Comparison of ENCODE assay signal across 9 mouse cellular contexts in the genomic region with DNA sequence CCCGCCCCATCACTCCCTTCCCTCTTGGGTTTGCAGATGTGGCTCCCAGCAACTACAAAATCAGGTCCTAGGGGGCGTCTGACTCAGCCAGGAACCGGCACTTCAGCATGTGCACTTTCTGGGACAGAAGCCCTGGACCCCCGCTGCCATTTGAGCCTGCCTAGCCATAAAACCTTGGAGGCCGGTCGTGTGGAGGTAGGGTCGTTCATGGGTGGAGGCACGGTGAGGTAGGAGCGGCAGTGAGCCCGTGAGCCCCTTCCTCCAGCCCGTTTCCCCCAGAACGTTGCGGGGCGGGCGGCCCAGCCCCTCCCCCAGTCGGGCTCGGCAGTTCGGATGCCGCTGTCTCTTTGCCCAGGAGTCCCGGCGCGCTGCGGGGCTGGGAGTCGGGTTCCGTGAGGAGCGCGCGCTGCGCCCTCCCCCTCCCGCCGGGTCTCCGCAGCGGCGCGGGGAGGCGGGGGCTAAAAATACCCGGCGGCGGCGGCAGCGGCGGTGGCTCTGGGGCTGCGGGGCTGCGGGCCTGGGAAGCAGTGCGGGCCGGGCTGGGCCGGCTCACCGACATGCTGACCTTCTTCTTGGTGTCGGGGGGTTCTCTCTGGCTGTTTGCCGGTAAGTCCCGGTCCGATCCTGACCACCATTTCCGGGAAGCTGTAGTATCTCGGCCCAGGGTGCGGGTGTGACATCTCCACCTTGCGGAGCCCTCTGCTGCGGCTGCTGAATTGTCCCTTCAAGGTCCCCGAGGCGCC. TPM values are rescaled to one million over a fixed set of nuclear protein-coding genes. Genes with fewer than 3 reads are reported as not detected.
DNase-seq lines count a peak whose midpoint lies in the region; ATAC-seq and TF ChIP-seq lines count a peak whose summit lies in the region.
"Had no signal": no experiment of that assay in that cellular context is flagged by ENCODE, and none has a peak within 500 bp of the region (broad histone marks: within the 10 kb centered on the region; RNA-seq: fewer than 3 reads in every experiment).

Acsl6 (plus strand) TSS at position 71 of the 743 bp plus-strand sequence.

- H3K27me3 ChIP-seq in E14TG2a.4 (ENCODE audit: insufficient read depth, low read length), result peaks cover 35% of the 10 kb centered on the region
- H3K27me3 ChIP-seq in midbrain, embryonic 16.5 days (ENCODE audit: control insufficient read depth, insufficient read depth, low read depth, low read length), result no peaks in the 10 kb centered on the region

- peak within 1 kb of the TSS; percentile 94 for H3K27ac ChIP-seq in midbrain, embryonic 16.5 days (ENCODE audit: low read length)
- H3K27ac ChIP-seq: macrophage had no signal

- H3K9ac ChIP-seq in midbrain, embryonic 16.5 days (ENCODE audit: low read depth, low read length), result peak within 1 kb of the TSS; percentile 94

- no peaks in the 10 kb centered on the region for H3K36me3 ChIP-seq in E14TG2a.4 (ENCODE audit: insufficient read depth, low read length)
- no peaks in the 10 kb centered on the region for H3K36me3 ChIP-seq in midbrain, embryonic 16.5 days (ENCODE audit: control insufficient read depth, insufficient read depth, low read length)

- H3K4me2 ChIP-seq in midbrain, embryonic 16.5 days (ENCODE audit: low read length), result peak within 1 kb of the TSS; percentile 59

- no peaks in the 10 kb centered on the region; the same call in 1 of the 2 replicates for H3K9me3 ChIP-seq in E14TG2a.4 (ENCODE audit: low read length)
- no peaks in the 10 kb centered on the region for H3K9me3 ChIP-seq in midbrain, embryonic 16.5 days (replicated peaks; ENCODE audit: control insufficient read depth, low read length, poor library complexity, severe bottlenecking)

- 0% methylated on average over 52 of the region's 59 CpGs for WGBS in midbrain, embryonic 16.5 days

- peak within 1 kb of the TSS; percentile 84 for H3K4me3 ChIP-seq in E14TG2a.4 (replicated peaks; ENCODE audit: low read length)
- H3K4me3 ChIP-seq in midbrain, embryonic 16.5 days (ENCODE audit: low read depth, low read length), result peak within 1 kb of the TSS; percentile 75

- no peak for DNase-seq in gastrocnemius, adult 18-20 months (ENCODE audit: low spot score)
- no peak for DNase-seq in gastrocnemius, postnatal 4 days (ENCODE audit: low spot score in 2 of 2)
- DNase-seq in cerebellum, postnatal 10 days, result peak; percentile 84 to 87
- DNase-seq in gastrocnemius, postnatal 14 days, result peak; percentile 34
- peak in 1 of 2 experiments; percentile 53 for DNase-seq in layer of hippocampus, postnatal 14 days (ENCODE audit: low spot score in 2 of 2)
- DNase-seq in ovary, adult 18-20 months (ENCODE audit: low spot score), result no peak

- peak; percentile 69 for ATAC-seq in midbrain, embryonic 16.5 days

- peaks cover 16% of the 10 kb centered on the region for H3K4me1 ChIP-seq in E14TG2a.4 (replicated peaks; ENCODE audit: low read depth, low read length)
- peaks cover 31% of the 10 kb centered on the region for H3K4me1 ChIP-seq in midbrain, embryonic 16.5 days (ENCODE audit: control insufficient read depth, insufficient read depth, low read length)

- intact Hi-C loops in gastrocnemius, postnatal 14 days (cut with DNase I; ENCODE audit: low total_unique reads), result loop anchor here (10.0 kb wide), 1 partner anchor 121 kb away; no protein-coding TSS in a partner anchor

- no peak for TF ChIP-seq CTCF in E14TG2a.4 (conservative IDR thresholded peaks at IDR 0.05; ENCODE audit: low read length)

RNA-seq across cellular contexts. Expression of gene Acsl6, which starts in this region (rescaled TPM):
- total RNA-seq in gastrocnemius, adult 18-20 months (2021), result 10 to 100 TPM; 23.3 to 30.9 TPM
- total RNA-seq in gastrocnemius, postnatal 4 days (2021), result 10 to 100 TPM in 1 of 2 experiments, 1 to 10 TPM in 1; 7.3 to 10.2 TPM
- 10 to 100 TPM; 17.5 to 22.5 TPM for total RNA-seq in gastrocnemius, postnatal 14 days (2021)
- 100 to 1,000 TPM; 173 TPM for total RNA-seq in layer of hippocampus, postnatal 14 days (2021)
- 46.2 and 47.0 TPM in 2 replicates for polyA plus RNA-seq in midbrain, embryonic 16.5 days (2015; fragmentation: Nextera tagmentation; extraction: Ambion mirVana)
- polyA plus RNA-seq: macrophage had no signal

Comparison
In these comparisons a context has a peak if more than half of its experiments do, and no peak if none do; other contexts are left out.
1. RNA of gene Acsl6 (total RNA-seq): 173 TPM in layer of hippocampus, postnatal 14 days; 23.3 to 30.9 TPM in gastrocnemius, adult 18-20 months, 17.5 to 22.5 TPM in gastrocnemius, postnatal 14 days and 7.3 to 10.2 TPM in gastrocnemius, postnatal 4 days; every median in the first group is over 4 times any median in the second.
2. DNase-seq: peak in cerebellum, postnatal 10 days (2 of 2) and gastrocnemius, postnatal 14 days (single experiment); none in gastrocnemius, adult 18-20 months (single experiment), gastrocnemius, postnatal 4 days (0 of 2) and ovary, adult 18-20 months (single experiment).